Mouse (Mus musculus) neural tube, postnatal 0 days (tissue): Measurements from ENCODE around the gene Ptpn9. TPM values are rescaled to one million over a fixed set of nuclear protein-coding genes. Genes with fewer than 3 reads are reported as not detected.

Experiments
- polyA plus RNA-seq: library from polyadenylated mRNA; unstranded; fragments of >200 nt; fragmentation: Nextera tagmentation; extraction: Ambion mirVana; gene quantifications from 2 replicates; pipeline ENCODE4 v1.2.1, GENCODE M21; 2015

Ptpn9 gene
- polyA plus RNA-seq = 24.4 and 26.9 TPM in 2 replicates

GRCm38 (mm10) chr9:56994286-56995197 is at the start of gene Ptpn9:
TSS of gene Ptpn9 (plus strand) at chr9:56994923.

GRCm38 (mm10) chr9:56950414-56951400 is 44.0 kb upstream of the Ptpn9 start, which contains the start of gene Snupn:
TSS of gene Snupn (plus strand) at chr9:56950878.

DNA sequence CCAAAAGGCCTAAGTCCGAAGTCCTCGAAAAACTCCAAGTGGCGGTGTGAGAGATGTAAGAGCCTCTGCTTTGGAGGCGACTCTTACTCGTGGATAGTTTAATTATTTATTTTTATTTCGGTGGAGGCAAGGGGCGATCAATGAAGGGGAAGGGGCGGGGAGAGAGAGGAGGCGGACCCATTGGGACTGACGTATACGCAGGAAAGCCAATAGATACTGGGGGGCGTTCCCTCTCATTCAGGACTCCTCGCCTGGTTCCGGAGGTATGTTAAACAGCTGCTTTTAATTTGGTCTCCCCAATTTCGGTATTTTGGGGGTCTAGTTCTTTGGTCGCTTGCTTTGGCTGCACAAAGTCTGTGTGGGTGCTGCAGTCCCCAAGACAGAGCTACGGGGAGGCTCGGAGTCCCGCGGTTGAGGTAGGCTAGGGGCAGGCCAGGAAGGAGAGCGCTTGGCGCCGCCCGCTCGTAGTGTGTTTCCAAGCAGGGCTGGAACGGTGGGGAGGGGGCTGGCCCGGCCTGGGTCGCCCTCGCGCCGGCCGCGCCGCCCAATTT is 77.2 kb downstream of the Ptpn9 start, which contains the start of gene Sin3a:
Gene Sin3a (plus strand): TSS at position 240 of the 551 bp plus-strand sequence.

Other genes with a start within 250 kb of the Ptpn9 start
- gene Lingo1, start 198.5 kb upstream of the Ptpn9 start, polyA plus RNA-seq = 88.7 and 94.3 TPM in 2 replicates
- gene Odf3l1, start 130.2 kb upstream of the Ptpn9 start, polyA plus RNA-seq = not detected in 2 replicates
- 13.4 and 16.6 TPM in 2 replicates for gene Cspg4, start 129.9 kb upstream of the Ptpn9 start, polyA plus RNA-seq
- gene Snx33, start 66.6 kb upstream of the Ptpn9 start, polyA plus RNA-seq = 2.2 and 2.4 TPM in 2 replicates
- 75.1 and 81.8 TPM in 2 replicates for gene Imp3, start 57.4 kb upstream of the Ptpn9 start, polyA plus RNA-seq
- gene Snupn, start 44.0 kb upstream of the Ptpn9 start, polyA plus RNA-seq = 21.9 and 23.8 TPM in 2 replicates
- 12.5 and 12.6 TPM in 2 replicates for gene Sin3a, start 77.1 kb downstream of the Ptpn9 start, polyA plus RNA-seq
- 64.4 and 70.1 TPM in 2 replicates for gene Man2c1, start 135.8 kb downstream of the Ptpn9 start, polyA plus RNA-seq
- 6.8 and 7.1 TPM in 2 replicates for gene Neil1, start 153.4 kb downstream of the Ptpn9 start, polyA plus RNA-seq
- gene Commd4, start 163.4 kb downstream of the Ptpn9 start, polyA plus RNA-seq = 159 and 169 TPM in 2 replicates
- gene Trcg1, start 241.6 kb downstream of the Ptpn9 start, polyA plus RNA-seq = not detected in 2 replicates